Mouse (Mus musculus): Measurements from ENCODE around the gene Trim2. TPM values are rescaled to one million over a fixed set of nuclear protein-coding genes. Genes with fewer than 3 reads are reported as not detected.

The Trim2 gene
- 1 to 10 TPM; 3.1 to 5.0 (median 4.8) TPM for polyA plus RNA-seq (2017; shearing (Covaris generic))

- ATAC-seq = no peak
These were observed at the start of gene Trim2 for GRCm38 (mm10) chr3:84306777-84307176. Gene Trim2, minus strand, starts transcription at chr3:84306877.

- no peak for ATAC-seq
These were observed 49.4 kb upstream of the Trim2 start for GRCm38 (mm10) chr3:84355930-84356689.

GRCm38 (mm10) chr3:84352353-84353034 lies 45.8 kb upstream of the Trim2 start:
- peak; percentile 73 for ATAC-seq

- no peak for ATAC-seq
These were observed 43.6 kb upstream of the Trim2 start for GRCm38 (mm10) chr3:84350311-84350710.

- no peak for ATAC-seq
These were observed 43.1 kb upstream of the Trim2 start for GRCm38 (mm10) chr3:84349771-84350170.

- ATAC-seq = no peak
These were observed 40.7 kb upstream of the Trim2 start for GRCm38 (mm10) chr3:84347426-84347825.

- ATAC-seq = no peak
These were observed 39.9 kb upstream of the Trim2 start for GRCm38 (mm10) chr3:84346456-84347150.

- ATAC-seq = no peak
These were observed 38.9 kb upstream of the Trim2 start for GRCm38 (mm10) chr3:84345646-84345980.

- ATAC-seq = peak; percentile 85
These were observed 38.3 kb upstream of the Trim2 start for GRCm38 (mm10) chr3:84344725-84345645.

GRCm38 (mm10) chr3:84343101-84343500 lies 36.4 kb upstream of the Trim2 start:
- no peak for ATAC-seq

GRCm38 (mm10) chr3:84341811-84342210 lies 35.1 kb upstream of the Trim2 start:
- no peak for ATAC-seq

GRCm38 (mm10) chr3:84337585-84337984 lies 30.9 kb upstream of the Trim2 start:
- ATAC-seq = peak; percentile 83

- ATAC-seq = no peak
These were observed 29.7 kb upstream of the Trim2 start for GRCm38 (mm10) chr3:84336342-84336741.

- no peak for ATAC-seq
These were observed 28.9 kb upstream of the Trim2 start for GRCm38 (mm10) chr3:84335421-84336073.

- no peak for ATAC-seq
These were observed 28.2 kb upstream of the Trim2 start for GRCm38 (mm10) chr3:84334771-84335420.

GRCm38 (mm10) chr3:84333400-84334349 lies 27.0 kb upstream of the Trim2 start:
- ATAC-seq = peak; percentile 39

GRCm38 (mm10) chr3:84330210-84330609 lies 23.5 kb upstream of the Trim2 start:
- ATAC-seq = no peak

- ATAC-seq = no peak
These were observed 18.3 kb upstream of the Trim2 start for GRCm38 (mm10) chr3:84324967-84325441.

- peak; percentile 83 for ATAC-seq
These were observed 17.8 kb upstream of the Trim2 start for GRCm38 (mm10) chr3:84324478-84324877.

- no peak for ATAC-seq
These were observed 17.3 kb upstream of the Trim2 start for GRCm38 (mm10) chr3:84324000-84324399.

All from inflammation-experienced regulatory T-cells, adult 6 months (primary cell).